Mouse (Mus musculus) heart, postnatal 36 days (tissue): ENCODE data around the gene Gpi1. TPM values are rescaled to one million over a fixed set of nuclear protein-coding genes. Genes with fewer than 3 reads are reported as not detected.

Experiments used
- total RNA-seq, 2 experiments: library from RNA; stranded (reverse); gene quantifications; 2 replicates each; pipeline ENCODE4 v1.2.3; 2021

Gpi1 gene
- total RNA-seq, 2 experiments from 2014 or later, result 520 to 540 TPM

Other genes with a start within 250 kb of the Gpi1 start
- not detected for gene Scgb2b27, start 216.4 kb downstream of the Gpi1 start, total RNA-seq
- gene Scgb1b27, start 208.9 kb downstream of the Gpi1 start, total RNA-seq, result not detected
- not detected for gene Scgb1b30, start 134.9 kb downstream of the Gpi1 start, total RNA-seq
- gene Wtip, start 97.1 kb downstream of the Gpi1 start, total RNA-seq, result 10 to 100 TPM in 1 of 2 experiments, 1 to 10 TPM in 1; 8.6 to 10.3 TPM
- gene Uba2, start 60.7 kb downstream of the Gpi1 start, total RNA-seq, result 10 to 100 TPM; 32.9 to 35.1 TPM
- 10 to 100 TPM; 21.9 to 22.1 TPM for gene Pdcd2l, start 33.7 kb downstream of the Gpi1 start, total RNA-seq
- gene Gm6096, start 20.7 kb upstream of the Gpi1 start, total RNA-seq, result not detected
- 10 to 100 TPM; 47.4 to 55.9 TPM for gene 4931406P16Rik, start 83.2 kb upstream of the Gpi1 start, total RNA-seq
- 10 to 100 TPM; 82.9 to 83.7 TPM for gene Lsm14a, start 163.0 kb upstream of the Gpi1 start, total RNA-seq